Mouse (Mus musculus): ENCODE measurements around the gene Stk24. TPM values are rescaled to one million over a fixed set of nuclear protein-coding genes. Genes with fewer than 3 reads are reported as not detected.

The Stk24 gene
- polyA plus RNA-seq, 1 experiment from 2014 or later: 39.2 TPM

GRCm38 (mm10) chr14:121373901-121374300 is 5.9 kb downstream of the Stk24 start:
- Histone ChIP-seq H3K4me3 (ENCODE audit: low read depth, low read length) (no peak overlapping the region), H3K36me3 (ENCODE audit: control insufficient read depth, insufficient read depth) (peaks cover 9% of the 10 kb centered on the region; the same call in 1 of the 2 replicates), H3K27ac (ENCODE audit: low read depth, low read length) (no peak overlapping the region), H3K9me3 (ENCODE audit: control insufficient read depth) (no peaks in the 10 kb centered on the region), H3K9ac (ENCODE audit: low read depth, low read length) (no peak overlapping the region), H3K4me1 (replicated peaks; ENCODE audit: control insufficient read depth, insufficient read depth, low read length) (peaks cover 12% of the 10 kb centered on the region; the same call in 1 of the 2 replicates), H3K4me2 (replicated peaks; ENCODE audit: low read depth) (no peak overlapping the region), H3K27me3 (replicated peaks; ENCODE audit: control insufficient read depth, insufficient read depth, low read length) (no peaks in the 10 kb centered on the region)
- no peak for ATAC-seq
- 83% methylated on average over 4 of the region's 4 CpGs for WGBS
- no peak for TF ChIP-seq CTCF (IDR thresholded peaks at IDR 0.05; ENCODE audit: low read depth)

DNA sequence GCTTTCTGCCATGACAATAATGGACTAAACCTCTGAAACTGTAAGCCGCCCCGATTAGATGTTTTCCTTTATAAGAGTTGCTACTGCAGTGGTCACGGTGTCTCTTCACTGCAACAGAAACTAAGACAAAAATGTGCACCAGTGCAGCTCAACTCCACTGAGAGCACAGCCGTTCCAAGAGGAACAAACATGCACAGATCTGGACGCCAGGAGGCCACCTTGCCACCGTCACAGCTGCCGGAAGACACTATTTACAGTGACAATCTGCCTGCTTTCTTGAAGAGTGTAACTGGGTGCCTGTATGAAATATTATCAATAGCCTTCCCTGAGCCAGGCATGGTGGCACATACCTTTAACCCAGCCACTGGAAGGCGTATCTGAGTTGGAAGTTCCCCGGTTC is 6.8 kb downstream of the Stk24 start:
- no peak overlapping the region for H3K4me3 ChIP-seq (ENCODE audit: low read depth, low read length)
- H3K27ac ChIP-seq (ENCODE audit: low read depth, low read length): no peak overlapping the region
- no peak for ATAC-seq
- 78% methylated on average over 9 of the region's 9 CpGs for WGBS
- no peaks in the 10 kb centered on the region for H3K27me3 ChIP-seq (replicated peaks; ENCODE audit: control insufficient read depth, insufficient read depth, low read length)
- no peaks in the 10 kb centered on the region for H3K9me3 ChIP-seq (ENCODE audit: control insufficient read depth)
- TF ChIP-seq CTCF (IDR thresholded peaks at IDR 0.05; ENCODE audit: low read depth): peak; percentile 19; the same call in 1 of the 2 replicates
- no peak overlapping the region for H3K4me2 ChIP-seq (replicated peaks; ENCODE audit: low read depth)
- H3K36me3 ChIP-seq (ENCODE audit: control insufficient read depth, insufficient read depth): peaks cover 9% of the 10 kb centered on the region; the same call in 1 of the 2 replicates
- no peak overlapping the region for H3K9ac ChIP-seq (ENCODE audit: low read depth, low read length)
- H3K4me1 ChIP-seq (replicated peaks; ENCODE audit: control insufficient read depth, insufficient read depth, low read length): peaks cover 18% of the 10 kb centered on the region

DNA sequence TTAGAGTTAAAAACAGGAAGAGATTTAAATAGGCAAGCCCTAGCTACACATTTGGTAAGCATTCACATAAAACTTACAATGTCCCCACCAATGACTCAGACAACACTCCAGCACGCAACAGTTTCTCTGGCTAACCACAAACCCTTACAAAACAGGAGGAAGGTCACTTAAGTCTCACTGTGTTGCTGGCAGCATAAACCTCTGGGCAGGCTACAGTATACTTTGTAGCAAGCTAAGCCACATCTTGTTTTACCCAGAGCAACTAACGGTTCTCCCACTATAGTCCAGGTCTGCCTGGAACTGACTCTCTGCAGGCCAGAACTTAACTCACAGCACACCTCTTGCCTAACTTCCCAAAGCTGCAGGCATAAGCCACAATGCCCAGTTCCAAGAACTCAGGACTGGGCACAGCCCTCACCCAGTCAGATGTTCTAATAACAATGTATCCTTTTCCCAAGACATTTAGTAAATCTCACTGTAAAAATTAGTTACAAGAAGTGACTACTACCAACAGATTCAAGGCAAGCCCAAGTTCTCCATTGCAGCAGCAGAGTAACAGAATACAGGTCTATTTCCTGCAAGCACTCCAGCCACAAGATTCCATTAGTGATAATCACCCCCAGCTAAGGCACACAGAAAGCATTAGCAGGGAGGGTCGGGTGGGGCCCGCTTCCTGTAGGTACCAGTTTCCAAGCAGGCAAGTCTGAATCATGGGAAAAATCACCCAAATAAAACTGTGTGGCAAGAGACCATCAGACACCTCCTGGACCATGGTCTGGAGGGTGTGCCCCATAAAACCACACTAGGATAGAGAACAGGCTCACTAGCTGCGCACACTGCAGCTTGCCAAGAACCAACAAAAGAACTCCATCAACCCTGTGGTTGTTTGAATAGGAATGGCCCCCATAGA is 7.6 kb downstream of the Stk24 start:
- 0 out of 2 replicates have a peak overlapping the region, but pooled peaks have one; percentile 6 for H3K27ac ChIP-seq (ENCODE audit: low read depth, low read length)
- no peak for ATAC-seq
- WGBS: 51% methylated on average over 5 of the region's 5 CpGs
- peaks cover 23% of the 10 kb centered on the region for H3K4me1 ChIP-seq (replicated peaks; ENCODE audit: control insufficient read depth, insufficient read depth, low read length)
- H3K27me3 ChIP-seq (replicated peaks; ENCODE audit: control insufficient read depth, insufficient read depth, low read length): no peaks in the 10 kb centered on the region
- H3K9ac ChIP-seq (ENCODE audit: low read depth, low read length): no peak overlapping the region
- H3K36me3 ChIP-seq (ENCODE audit: control insufficient read depth, insufficient read depth): peaks cover 9% of the 10 kb centered on the region; the same call in 1 of the 2 replicates
- H3K4me3 ChIP-seq (ENCODE audit: low read depth, low read length): no peak overlapping the region
- H3K4me2 ChIP-seq (replicated peaks; ENCODE audit: low read depth): no peak overlapping the region
- no peaks in the 10 kb centered on the region for H3K9me3 ChIP-seq (ENCODE audit: control insufficient read depth)
- TF ChIP-seq CTCF (IDR thresholded peaks at IDR 0.05; ENCODE audit: low read depth): no peak

- Histone ChIP-seq H3K27me3 (replicated peaks; ENCODE audit: control insufficient read depth, insufficient read depth, low read length) (no peaks in the 10 kb centered on the region), H3K9ac (ENCODE audit: low read depth, low read length) (no peak overlapping the region), H3K27ac (ENCODE audit: low read depth, low read length) (peak overlapping the region; percentile 15; the same call in 1 of the 2 replicates), H3K9me3 (ENCODE audit: control insufficient read depth) (no peaks in the 10 kb centered on the region), H3K4me1 (replicated peaks; ENCODE audit: control insufficient read depth, insufficient read depth, low read length) (peaks cover 31% of the 10 kb centered on the region), H3K36me3 (ENCODE audit: control insufficient read depth, insufficient read depth) (peaks cover 9% of the 10 kb centered on the region; the same call in 1 of the 2 replicates), H3K4me3 (ENCODE audit: low read depth, low read length) (no peak overlapping the region), H3K4me2 (replicated peaks; ENCODE audit: low read depth) (peak overlapping the region; percentile 38; the same call in 1 of the 2 replicates)
- 39% methylated on average over 5 of the region's 5 CpGs for WGBS
- peak; percentile 50 for ATAC-seq
- TF ChIP-seq CTCF (IDR thresholded peaks at IDR 0.05; ENCODE audit: low read depth): 0 out of 2 replicates have a peak, but pooled peaks have one; percentile 11
Measured at GRCm38 (mm10) chr14:121369385-121369784, 10.4 kb downstream of the Stk24 start.

DNA sequence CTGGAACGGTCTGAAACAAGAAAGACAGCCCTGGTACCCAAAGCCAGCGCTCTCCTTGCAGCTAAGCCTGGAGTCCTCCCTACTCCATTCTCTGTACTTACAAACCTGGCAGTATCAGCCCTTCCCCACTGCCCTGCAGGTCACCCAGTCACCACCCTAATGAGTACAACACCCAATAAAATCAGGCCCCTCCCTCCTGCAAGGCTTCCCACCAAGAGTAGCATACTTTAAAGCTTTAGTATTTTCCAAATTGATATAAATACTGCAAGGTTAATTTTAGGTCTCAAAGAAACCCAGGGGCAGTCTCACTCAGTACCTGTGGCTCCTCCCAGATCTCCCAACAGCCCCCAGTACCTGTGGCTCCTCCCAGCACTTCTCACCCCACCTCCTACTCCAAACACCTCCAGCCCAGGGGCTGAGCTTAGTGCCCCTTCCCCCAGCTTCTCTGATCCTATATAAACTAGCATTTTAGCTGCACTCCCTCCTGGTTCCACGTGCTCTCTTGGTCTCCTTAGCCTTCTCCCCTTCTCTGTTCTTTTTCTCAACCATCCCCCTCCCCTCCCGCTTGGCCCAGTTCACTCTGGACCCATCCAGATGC is 11.6 kb downstream of the Stk24 start:
- no peak for ATAC-seq
- Histone ChIP-seq H3K27me3 (replicated peaks; ENCODE audit: control insufficient read depth, insufficient read depth, low read length) (no peaks in the 10 kb centered on the region), H3K4me1 (replicated peaks; ENCODE audit: control insufficient read depth, insufficient read depth, low read length) (peaks cover 31% of the 10 kb centered on the region), H3K4me3 (ENCODE audit: low read depth, low read length) (no peak overlapping the region), H3K9me3 (ENCODE audit: control insufficient read depth) (no peaks in the 10 kb centered on the region), H3K27ac (ENCODE audit: low read depth, low read length) (no peak overlapping the region), H3K9ac (ENCODE audit: low read depth, low read length) (no peak overlapping the region), H3K36me3 (ENCODE audit: control insufficient read depth, insufficient read depth) (peaks cover 6% of the 10 kb centered on the region; the same call in 1 of the 2 replicates), H3K4me2 (replicated peaks; ENCODE audit: low read depth) (peak overlapping the region; percentile 17; the same call in 1 of the 2 replicates)
- WGBS: 33% methylated on average over 4 of the region's 4 CpGs
- no peak for TF ChIP-seq CTCF (IDR thresholded peaks at IDR 0.05; ENCODE audit: low read depth)

All from intestine, postnatal 0 days (tissue).